Mouse (Mus musculus) cerebellum, postnatal 25 days (tissue): ENCODE data around the gene Stx5a.

Source experiments
- DNase-seq, 2 experiments: peaks; one replicate each; pipeline ENCODE4 v3.0.0; 2021; ENCODE audit warnings: mixed read lengths in 2 of 2

Stx5a gene

DNA sequence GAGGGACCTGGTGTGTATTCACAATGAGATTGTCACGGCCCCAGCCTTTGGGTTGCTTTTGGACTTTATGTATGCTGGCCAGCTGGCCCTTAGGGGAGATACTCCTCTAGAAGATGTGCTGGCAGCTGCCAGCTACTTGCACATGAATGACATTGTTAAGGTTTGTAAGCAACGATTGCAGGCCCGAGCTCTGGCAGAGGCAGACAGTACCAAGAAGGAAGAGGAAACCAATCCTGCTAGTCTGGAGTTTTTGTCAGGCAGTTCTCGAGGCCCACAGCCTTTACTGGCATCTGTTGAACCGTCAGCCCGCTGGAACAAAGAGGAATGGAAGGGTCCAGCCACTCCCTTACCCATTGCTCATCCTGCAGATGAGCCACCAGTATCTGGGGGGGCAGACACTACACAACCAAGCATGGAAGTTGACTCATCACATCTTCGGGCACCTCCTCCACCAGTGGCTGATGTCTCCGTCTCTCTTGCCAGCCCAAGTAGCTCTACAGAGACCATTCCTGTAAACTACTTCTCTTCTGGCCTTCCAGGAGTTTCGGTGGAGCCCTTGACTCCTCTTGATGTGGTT is 62.1 kb downstream of the Stx5a start:
- no peak for DNase-seq

DNA sequence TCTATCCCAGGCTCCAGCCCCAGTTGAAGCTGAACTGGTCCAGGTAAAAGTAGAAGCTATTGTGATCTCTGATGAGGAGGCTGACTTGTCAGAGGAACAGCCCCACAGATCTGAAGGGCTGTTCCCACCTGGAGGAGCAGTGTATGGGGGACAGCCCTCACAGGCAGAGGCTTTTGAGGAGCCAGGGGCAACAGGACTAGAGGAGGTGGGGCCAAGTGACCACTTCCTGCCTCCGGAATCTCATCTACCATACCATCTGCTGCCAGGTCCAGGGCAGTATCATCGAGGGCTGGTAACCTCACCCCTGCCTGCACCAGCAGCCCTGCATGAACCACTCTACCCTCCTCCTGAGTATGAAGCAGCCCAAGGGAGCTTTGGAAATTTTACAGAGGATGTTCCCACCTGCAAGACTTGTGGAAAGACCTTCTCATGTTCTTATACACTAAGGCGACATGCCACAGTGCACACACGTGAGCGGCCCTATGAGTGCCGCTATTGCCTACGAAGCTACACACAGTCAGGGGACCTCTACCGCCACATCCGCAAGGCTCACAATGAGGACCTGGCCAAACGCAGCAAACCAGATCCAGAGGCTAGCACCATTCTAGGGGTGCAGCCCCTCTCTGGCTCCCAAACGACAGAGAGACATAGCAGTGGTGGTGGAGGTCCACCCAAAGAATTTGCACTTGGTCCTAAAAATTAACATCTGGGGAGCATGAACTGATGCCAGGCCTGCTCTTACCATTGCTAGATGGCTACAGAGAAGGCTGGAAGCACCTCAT is 62.9 kb downstream of the Stx5a start:
- no peak for DNase-seq
